Mouse (Mus musculus) liver, embryonic 14.5 days (tissue): ENCODE measurements at regions not wholly inside any gene's neighbourhood (a gene's known extent, or its start where the extent isn't known, plus 50 kb on each side); places are given as distances from the start of the nearest gene placed in this dataset.

Experiments used
- CTCF ChIP-seq: IDR thresholded peaks from 2 replicates; pipeline ENCODE4 v1.5.1; 2016; ENCODE audit warnings: antibody characterized with exemption, low read depth, control low read depth
- EP300 ChIP-seq: IDR thresholded peaks from 2 replicates; pipeline ENCODE4 v1.6.1; 2016; ENCODE audit warnings: antibody characterized with exemption, low read depth

DNA sequence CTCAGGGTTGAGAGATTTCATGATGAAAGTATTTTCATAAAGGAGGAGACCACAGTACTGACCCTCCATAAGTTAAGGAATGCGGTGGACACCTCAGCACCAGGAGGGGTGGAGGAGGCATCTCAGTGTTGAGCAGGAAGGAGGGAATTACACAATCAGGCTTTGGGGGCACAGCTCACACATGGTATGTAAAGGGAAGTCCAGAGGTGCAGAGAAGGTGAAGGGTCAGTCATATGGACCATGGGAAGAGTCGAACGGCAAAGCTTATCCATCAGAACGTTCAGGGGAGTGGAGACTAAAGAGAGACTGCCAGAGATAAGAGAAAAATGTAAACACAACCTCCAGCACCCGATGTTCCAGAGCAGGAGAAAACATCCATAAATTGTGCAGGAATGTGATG, 166.4 kb upstream of the Dapk1 start:
- no peak for TF ChIP-seq EP300
- no peak for TF ChIP-seq CTCF
